Mouse (Mus musculus) liver, embryonic 14.5 days (tissue): ENCODE results near the gene Mthfs.

Experiments
- CTCF ChIP-seq: IDR thresholded peaks from 2 replicates; pipeline ENCODE4 v1.5.1; 2016; ENCODE audit warnings: antibody characterized with exemption, low read depth, control low read depth
- EP300 ChIP-seq: IDR thresholded peaks from 2 replicates; pipeline ENCODE4 v1.6.1; 2016; ENCODE audit warnings: antibody characterized with exemption, low read depth

DNA sequence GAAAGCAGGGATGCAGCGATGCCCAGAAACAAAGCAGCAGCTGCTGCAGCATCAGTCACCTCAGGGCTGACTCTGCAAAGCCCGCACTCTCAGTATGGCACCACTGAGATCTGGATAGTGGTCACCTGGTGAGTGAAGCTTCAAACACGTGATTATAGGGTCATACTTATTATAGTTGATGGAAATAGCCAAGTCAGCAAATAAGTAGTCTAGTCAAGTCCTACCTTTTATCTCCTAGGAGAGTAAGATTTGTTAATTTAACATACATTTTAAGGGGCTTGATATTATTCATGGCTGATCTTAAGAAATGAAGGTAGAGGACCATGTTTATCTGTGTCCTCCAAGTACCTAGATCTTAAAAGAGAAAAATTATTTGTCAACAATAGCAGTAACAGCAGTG lies 83.6 kb downstream of the Mthfs start:
- TF ChIP-seq EP300 (no peak), CTCF (no peak)
